Mouse (Mus musculus) kidney, embryonic 16.5 days (tissue): Measurements from ENCODE around the gene Kcng1. TPM values are rescaled to one million over a fixed set of nuclear protein-coding genes. Genes with fewer than 3 reads are reported as not detected.

Experiments
- ATAC-seq: fragments of 200-750 bp; cut with Nextera tagmentation; 2 replicates; pipeline ENCODE4 v1.8.0; 2017; ENCODE audit warnings: moderate TSS enrichment; ENCODE audit not compliant: low FRiP score, low TSS enrichment
- H3K27ac ChIP-seq: fragments of 300-500 bp; sonication (generic); 2 replicates; pipeline ENCODE4 v1.5.1; 2014; ENCODE audit warnings: low read length
- H3K27me3 ChIP-seq: fragments of 300-500 bp; sonication (generic); 2 replicates; pipeline ENCODE4 v1.6.1; 2014; ENCODE audit warnings: low read length, control low read depth, mixed read lengths; ENCODE audit not compliant: insufficient read depth
- H3K36me3 ChIP-seq: fragments of 300-500 bp; sonication (generic); 2 replicates; pipeline ENCODE4 v1.6.1; 2014; ENCODE audit warnings: low read length, control low read depth, mixed read lengths; ENCODE audit not compliant: insufficient read depth
- H3K4me1 ChIP-seq: fragments of 300-500 bp; sonication (generic); 2 replicates; pipeline ENCODE4 v1.6.1; 2014; ENCODE audit warnings: low read length, control low read depth, mixed read lengths; ENCODE audit not compliant: insufficient read depth
- H3K4me2 ChIP-seq: fragments of 300-500 bp; sonication (generic); replicated peaks from 2 replicates; pipeline ENCODE4 v1.6.1; 2014; ENCODE audit warnings: low read depth, low read length
- H3K4me3 ChIP-seq: fragments of 300-500 bp; sonication (generic); 2 replicates; pipeline ENCODE4 v1.5.1; 2014; ENCODE audit warnings: mild to moderate bottlenecking, low read length
- H3K9ac ChIP-seq: fragments of 300-500 bp; sonication (generic); replicated peaks from 2 replicates; pipeline ENCODE4 v1.6.1; 2014; ENCODE audit warnings: low read length
- H3K9me3 ChIP-seq: fragments of 300-500 bp; sonication (generic); 2 replicates; pipeline ENCODE4 v1.6.1; 2016; ENCODE audit warnings: low read length, control low read depth
- WGBS: fragments of 180-500 bp; shearing (Covaris S2); extraction: QIAGEN DNeasy Blood & Tissue Kit; methylation state at CpG from one replicate; pipeline ENCODE4 v1.1.7; 2014; 5-methylcytosine and 5-hydroxymethylcytosine counted together
- polyA plus RNA-seq: library from polyadenylated mRNA; unstranded; fragments of >200 nt; fragmentation: Nextera tagmentation; extraction: Ambion mirVana; gene quantifications from 2 replicates; pipeline ENCODE4 v1.2.1, GENCODE M21; 2015

Kcng1 gene
- polyA plus RNA-seq, 1 experiment from 2014 or later = 2.9 TPM

GRCm38 (mm10) chr2:168268033-168268432, 13.5 kb downstream of the Kcng1 start:
- Histone ChIP-seq H3K4me2 (peak overlapping the region; percentile 30), H3K27ac (no peak overlapping the region), H3K4me3 (no peak overlapping the region), H3K36me3 (no peaks in the 10 kb centered on the region), H3K9ac (no peak overlapping the region), H3K9me3 (no peaks in the 10 kb centered on the region), H3K27me3 (peaks cover 7% of the 10 kb centered on the region; the same call in 1 of the 2 replicates), H3K4me1 (no peaks in the 10 kb centered on the region)
- no peak for ATAC-seq
- WGBS = 37% methylated on average over 7 of the region's 7 CpGs

GRCm38 (mm10) chr2:168260900-168261299, 20.6 kb downstream of the Kcng1 start:
- Histone ChIP-seq H3K27me3 (peaks cover 4% of the 10 kb centered on the region; the same call in 1 of the 2 replicates), H3K9ac (no peak overlapping the region), H3K4me1 (no peaks in the 10 kb centered on the region), H3K4me2 (no peak overlapping the region), H3K36me3 (no peaks in the 10 kb centered on the region), H3K4me3 (no peak overlapping the region), H3K27ac (no peak overlapping the region), H3K9me3 (no peaks in the 10 kb centered on the region)
- 92% methylated on average over 10 of the region's 10 CpGs for WGBS
- ATAC-seq = no peak

- 81% methylated on average over 3 of the region's 3 CpGs for WGBS
- H3K9ac ChIP-seq = no peak overlapping the region
- H3K27ac ChIP-seq = no peak overlapping the region
Measured at GRCm38 (mm10) chr2:168260124-168260523, 21.4 kb downstream of the Kcng1 start.

GRCm38 (mm10) chr2:168259046-168259445, 22.5 kb downstream of the Kcng1 start:
- Histone ChIP-seq H3K27ac (no peak overlapping the region), H3K36me3 (no peaks in the 10 kb centered on the region), H3K4me1 (no peaks in the 10 kb centered on the region), H3K27me3 (peaks cover 4% of the 10 kb centered on the region; the same call in 1 of the 2 replicates), H3K4me3 (no peak overlapping the region), H3K9me3 (no peaks in the 10 kb centered on the region), H3K4me2 (no peak overlapping the region), H3K9ac (no peak overlapping the region)
- 91% methylated on average over 8 of the region's 8 CpGs for WGBS
- no peak for ATAC-seq

More at GRCm38 (mm10) chr2:168260124-168260523, 21.4 kb downstream of the Kcng1 start:
- no peak for ATAC-seq
- no peak overlapping the region for H3K4me2 ChIP-seq
- no peak overlapping the region for H3K4me3 ChIP-seq
- no peaks in the 10 kb centered on the region for H3K4me1 ChIP-seq
- H3K36me3 ChIP-seq = no peaks in the 10 kb centered on the region
- H3K27me3 ChIP-seq = peaks cover 4% of the 10 kb centered on the region; the same call in 1 of the 2 replicates
- no peaks in the 10 kb centered on the region for H3K9me3 ChIP-seq

- no peaks in the 10 kb centered on the region for H3K9me3 ChIP-seq
- no peak overlapping the region for H3K27ac ChIP-seq
- no peak overlapping the region for H3K9ac ChIP-seq
- no peak overlapping the region for H3K4me3 ChIP-seq
- H3K27me3 ChIP-seq = 0 out of 2 replicates have a peak, but pooled peaks cover under 1% of the 10 kb centered on the region
- WGBS = 85% methylated on average over 4 of the region's 4 CpGs
- H3K4me2 ChIP-seq = no peak overlapping the region
- no peak for ATAC-seq
- no peaks in the 10 kb centered on the region for H3K36me3 ChIP-seq
- no peaks in the 10 kb centered on the region for H3K4me1 ChIP-seq
Measured at GRCm38 (mm10) chr2:168257188-168257587, 24.3 kb downstream of the Kcng1 start.

- H3K4me1 ChIP-seq = no peaks in the 10 kb centered on the region
- H3K4me2 ChIP-seq = no peak overlapping the region
- no peaks in the 10 kb centered on the region for H3K27me3 ChIP-seq
- H3K9me3 ChIP-seq = no peaks in the 10 kb centered on the region
- no peak overlapping the region for H3K27ac ChIP-seq
- H3K9ac ChIP-seq = no peak overlapping the region
- no peak overlapping the region for H3K4me3 ChIP-seq
- no peaks in the 10 kb centered on the region for H3K36me3 ChIP-seq
- ATAC-seq = peak; percentile 66
- 67% methylated on average over 3 of the region's 3 CpGs for WGBS
Measured at GRCm38 (mm10) chr2:168256506-168256905, 25.0 kb downstream of the Kcng1 start.

- H3K9ac ChIP-seq = no peak overlapping the region
- H3K4me3 ChIP-seq = no peak overlapping the region
- ATAC-seq = no peak
- H3K36me3 ChIP-seq = no peaks in the 10 kb centered on the region
- H3K4me2 ChIP-seq = no peak overlapping the region
- WGBS = 24% methylated on average over 7 of the region's 7 CpGs
- H3K27ac ChIP-seq = no peak overlapping the region
- H3K9me3 ChIP-seq = no peaks in the 10 kb centered on the region
- no peaks in the 10 kb centered on the region for H3K27me3 ChIP-seq
- H3K4me1 ChIP-seq = no peaks in the 10 kb centered on the region
Measured at GRCm38 (mm10) chr2:168253822-168254221, 27.7 kb downstream of the Kcng1 start.

GRCm38 (mm10) chr2:168252639-168253292, 28.8 kb downstream of the Kcng1 start:
- peak overlapping the region; percentile 16; the same call in 1 of the 2 replicates for H3K4me2 ChIP-seq
- H3K9ac ChIP-seq = no peak overlapping the region
- H3K36me3 ChIP-seq = no peaks in the 10 kb centered on the region
- H3K4me1 ChIP-seq = no peaks in the 10 kb centered on the region
- H3K27me3 ChIP-seq = no peaks in the 10 kb centered on the region
- H3K9me3 ChIP-seq = no peaks in the 10 kb centered on the region
- 18% methylated on average over 16 of the region's 16 CpGs for WGBS
- H3K4me3 ChIP-seq = peak overlapping the region; percentile 17; the same call in 1 of the 2 replicates
- no peak overlapping the region for H3K27ac ChIP-seq
- ATAC-seq = no peak

- 15% methylated on average over 8 of the region's 8 CpGs for WGBS
- Histone ChIP-seq H3K4me1 (no peaks in the 10 kb centered on the region), H3K9ac (no peak overlapping the region), H3K36me3 (no peaks in the 10 kb centered on the region), H3K9me3 (no peaks in the 10 kb centered on the region), H3K27me3 (no peaks in the 10 kb centered on the region), H3K4me3 (no peak overlapping the region), H3K27ac (no peak overlapping the region), H3K4me2 (no peak overlapping the region)
- ATAC-seq = peak; percentile 36; the same call in 1 of the 2 replicates
Measured at GRCm38 (mm10) chr2:168250270-168250669, 31.3 kb downstream of the Kcng1 start.

- H3K36me3 ChIP-seq = no peaks in the 10 kb centered on the region
- no peak overlapping the region for H3K9ac ChIP-seq
- no peaks in the 10 kb centered on the region for H3K4me1 ChIP-seq
- ATAC-seq = no peak
- no peak overlapping the region for H3K4me3 ChIP-seq
- H3K4me2 ChIP-seq = no peak overlapping the region
- no peaks in the 10 kb centered on the region for H3K9me3 ChIP-seq
- 35% methylated on average over 2 of the region's 2 CpGs for WGBS
- H3K27ac ChIP-seq = no peak overlapping the region
- H3K27me3 ChIP-seq = no peaks in the 10 kb centered on the region
Measured at GRCm38 (mm10) chr2:168248856-168249245, 32.7 kb downstream of the Kcng1 start.
